ENCODE assay signal across 8 mouse cellular contexts in the genomic region with DNA sequence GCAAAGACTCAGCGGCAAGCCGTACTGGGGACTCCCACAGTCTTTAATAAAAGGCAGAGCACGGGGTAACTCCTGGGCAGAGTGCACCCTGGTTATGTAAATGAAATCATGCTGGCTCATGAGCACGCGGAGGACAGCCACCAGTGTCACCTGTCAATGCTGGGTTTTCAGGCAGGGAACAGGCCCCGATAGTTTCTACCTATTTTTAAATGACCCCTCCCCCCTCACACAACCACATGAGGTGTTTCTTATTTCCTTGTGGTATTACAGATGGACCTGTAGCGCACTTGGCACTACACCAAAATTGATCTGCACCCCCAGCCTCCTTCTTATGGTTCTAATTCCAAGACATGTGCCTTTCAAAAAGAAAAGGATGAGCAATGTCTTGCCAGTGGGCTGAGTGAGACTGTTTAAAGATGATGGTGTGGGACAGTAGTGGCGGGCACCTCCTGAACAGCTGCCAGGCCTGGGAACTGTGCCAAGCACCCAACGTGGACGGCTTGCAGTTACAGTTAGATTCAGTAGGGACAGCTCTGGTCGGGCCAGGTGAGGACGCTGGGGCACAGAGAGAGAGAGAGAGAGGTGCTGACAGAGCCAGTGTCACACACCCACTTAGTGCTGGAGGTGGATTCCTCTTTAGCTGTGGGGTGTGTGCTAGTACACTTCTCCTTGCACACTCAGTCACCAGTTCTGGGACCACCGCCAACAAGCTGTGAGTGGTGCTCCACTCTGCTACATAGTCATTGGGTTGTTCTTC. TPM values are rescaled to one million over a fixed set of nuclear protein-coding genes. Genes with fewer than 3 reads are reported as not detected.
DNase-seq lines count a peak whose midpoint lies in the region; ATAC-seq and TF ChIP-seq lines count a peak whose summit lies in the region.

No protein-coding gene starts in this region.

- H3K27ac ChIP-seq in intestine, postnatal 0 days (ENCODE audit: low read depth, low read length) = no peak overlapping the region

- 0 out of 2 replicates have a peak, but pooled peaks have one; percentile 14 for ATAC-seq in megakaryocyte progenitor cell, adult 5-6 weeks (replicated peaks; ENCODE audit: poor library complexity)
- no peak for ATAC-seq in megakaryocyte, adult 5-6 weeks (ENCODE audit: poor library complexity, severe bottlenecking)
- no peak for ATAC-seq in intestine, postnatal 0 days

- H3K4me3 ChIP-seq in intestine, postnatal 0 days (ENCODE audit: low read depth, low read length) = no peak overlapping the region

- TF ChIP-seq CTCF in intestine, postnatal 0 days (IDR thresholded peaks at IDR 0.05; ENCODE audit: low read depth) = no peak

- H3K27me3 ChIP-seq in intestine, postnatal 0 days (replicated peaks; ENCODE audit: control insufficient read depth, insufficient read depth, low read length) = no peaks in the 10 kb centered on the region

- H3K4me2 ChIP-seq in intestine, postnatal 0 days (replicated peaks; ENCODE audit: low read depth) = no peak overlapping the region

- WGBS in intestine, postnatal 0 days = 74% methylated on average over 13 of the region's 13 CpGs

- intact Hi-C loops in gastrocnemius, postnatal 36 days (cut with DNase I) = no loop called here

- H3K9ac ChIP-seq in intestine, postnatal 0 days (ENCODE audit: low read depth, low read length) = no peak overlapping the region

- H3K36me3 ChIP-seq in intestine, postnatal 0 days (ENCODE audit: control insufficient read depth, insufficient read depth) = no peaks in the 10 kb centered on the region

- H3K4me1 ChIP-seq in intestine, postnatal 0 days (replicated peaks; ENCODE audit: control insufficient read depth, insufficient read depth, low read length) = no peaks in the 10 kb centered on the region

- DNase-seq in gastrocnemius, adult 18-20 months (ENCODE audit: low spot score) = peak; percentile 69
- DNase-seq in gastrocnemius, postnatal 36 days = no peak
- DNase-seq in adrenal gland, postnatal 10 days = peak; percentile 64
- peak; percentile 53 to 79 for DNase-seq in frontal cortex, adult 2 months (ENCODE audit: extremely low spot score in 1 of 2, low spot score in 1 of 2)
- DNase-seq in kidney, adult 9 months = peak; percentile 37

- H3K9me3 ChIP-seq in intestine, postnatal 0 days (ENCODE audit: control insufficient read depth) = no peaks in the 10 kb centered on the region

RNA-seq across cellular contexts. Expression of a gene that starts 31.7 kb away (rescaled TPM):
- 10 to 100 TPM; 12.5 to 13.7 TPM for total RNA-seq in gastrocnemius, adult 18-20 months (2021)
- 10 to 100 TPM; 15.5 to 16.0 TPM for total RNA-seq in gastrocnemius, postnatal 36 days (2021)
- total RNA-seq in adrenal gland, postnatal 10 days (2021) = 1 to 10 TPM; 4.6 to 8.2 TPM
- polyA plus RNA-seq in frontal cortex, adult 2 months (2012; rRNA removed) = 81.9 and 82.1 TPM in 2 replicates
- not detected in 2 replicates for total RNA-seq in megakaryocyte progenitor cell, adult 5-6 weeks (2015)
- total RNA-seq in megakaryocyte progenitor cell, adult 5-6 weeks (2017) = not detected in 2 replicates
- total RNA-seq in megakaryocyte, adult 5-6 weeks (2015) = not detected in 2 replicates
- total RNA-seq in megakaryocyte, adult 5-6 weeks (2017) = 0.04 TPM in 1 of 2 replicates, not detected in the other
- polyA plus RNA-seq in intestine, postnatal 0 days (2015; fragmentation: Nextera tagmentation; extraction: Ambion mirVana) = 4.5 and 5.7 TPM in 2 replicates

Comparison
In these comparisons a context has a peak if more than half of its experiments do, and no peak if none do; other contexts are left out.
1. DNase-seq: peak in gastrocnemius, adult 18-20 months (single experiment), adrenal gland, postnatal 10 days (single experiment), frontal cortex, adult 2 months (2 of 2) and kidney, adult 9 months (single experiment); none in gastrocnemius, postnatal 36 days (0 of 2).
2. RNA of a gene that starts 31.7 kb away (total RNA-seq): 15.5 to 16.0 TPM in gastrocnemius, postnatal 36 days, 12.5 to 13.7 TPM in gastrocnemius, adult 18-20 months and 4.6 to 8.2 TPM in adrenal gland, postnatal 10 days; 0.04 TPM in megakaryocyte, adult 5-6 weeks and not detected in megakaryocyte progenitor cell, adult 5-6 weeks; every median in the first group is over 4 times any median in the second.